Mouse (Mus musculus) limb, embryonic 14.5 days (tissue): ENCODE results near the gene Eif3d. TPM values are rescaled to one million over a fixed set of nuclear protein-coding genes. Genes with fewer than 3 reads are reported as not detected.

Experiments
- ATAC-seq: fragments of 200-750 bp; cut with Nextera tagmentation; 2 replicates; pipeline ENCODE4 v1.8.0; 2017; ENCODE audit warnings: low read depth, moderate number of reproducible peaks, moderate TSS enrichment; ENCODE audit not compliant: low FRiP score
- DNase-seq: peaks from one replicate; pipeline ENCODE4 v3.0.0-alpha.2; 2015; ENCODE audit warnings: low spot score
- H3K27ac ChIP-seq: fragments of 300-500 bp; sonication (generic); replicated peaks from 2 replicates; pipeline ENCODE4 v1.5.1; 2014; ENCODE audit warnings: low read depth, mild to moderate bottlenecking, low read length, moderate library complexity, mixed read lengths
- H3K27me3 ChIP-seq: fragments of 300-500 bp; sonication (generic); 2 replicates; pipeline ENCODE4 v1.6.1; 2014; ENCODE audit warnings: low read length, mixed read lengths; ENCODE audit not compliant: control insufficient read depth, insufficient read depth
- H3K36me3 ChIP-seq: fragments of 300-500 bp; sonication (generic); 2 replicates; pipeline ENCODE4 v1.6.1; 2014; ENCODE audit warnings: mild to moderate bottlenecking, low read length, moderate library complexity, mixed read lengths; ENCODE audit not compliant: control insufficient read depth, insufficient read depth
- H3K4me1 ChIP-seq: fragments of 300-500 bp; sonication (generic); 2 replicates; pipeline ENCODE4 v1.6.1; 2014; ENCODE audit warnings: antibody characterized with exemption, low read length, mixed read lengths; ENCODE audit not compliant: control insufficient read depth, insufficient read depth
- H3K4me2 ChIP-seq: fragments of 300-500 bp; sonication (generic); replicated peaks from 2 replicates; pipeline ENCODE4 v1.6.1; 2014; ENCODE audit warnings: low read depth, mild to moderate bottlenecking, low read length, moderate library complexity; ENCODE audit not compliant: severe bottlenecking
- H3K4me3 ChIP-seq: fragments of 300-500 bp; sonication (generic); replicated peaks from 2 replicates; pipeline ENCODE4 v1.5.1; 2014; ENCODE audit warnings: low read length
- H3K9ac ChIP-seq: fragments of 300-500 bp; sonication (generic); 2 replicates; pipeline ENCODE4 v1.6.1; 2014; ENCODE audit warnings: mild to moderate bottlenecking, low read depth, low read length, moderate library complexity; ENCODE audit not compliant: severe bottlenecking
- H3K9me3 ChIP-seq: fragments of 300-500 bp; sonication (generic); 2 replicates; pipeline ENCODE4 v1.6.1; 2016; ENCODE audit warnings: low read length; ENCODE audit not compliant: control insufficient read depth
- POLR2A ChIP-seq: fragments of 200-500 bp; IDR thresholded peaks from 2 replicates; pipeline ENCODE4 v1.8.0; 2012; ENCODE audit warnings: inconsistent platforms, mild to moderate bottlenecking, moderate library complexity, borderline replicate concordance; ENCODE audit not compliant: insufficient read depth, insufficient read length; ENCODE audit errors: extremely low read depth
- WGBS: fragments of 180-500 bp; shearing (Covaris S2); extraction: QIAGEN DNeasy Blood & Tissue Kit; methylation state at CpG from one replicate; pipeline ENCODE4 v1.1.7; 2014; 5-methylcytosine and 5-hydroxymethylcytosine counted together
- polyA plus RNA-seq, 2 experiments: library from polyadenylated mRNA; depleted of rRNA in 1 of 2; stranded (reverse) in 1 of 2; unstranded in 1 of 2; fragments of >200 nt; fragmentation: Nextera tagmentation in 1 of 2; extraction: Ambion mirVana in 1 of 2; gene quantifications; 2 replicates each; pipeline versions ENCODE4 v1.2.1 to v1.2.3; 2012 to 2014

The Eif3d gene
- polyA plus RNA-seq, 2 experiments, result 188 to 204 TPM

DNA sequence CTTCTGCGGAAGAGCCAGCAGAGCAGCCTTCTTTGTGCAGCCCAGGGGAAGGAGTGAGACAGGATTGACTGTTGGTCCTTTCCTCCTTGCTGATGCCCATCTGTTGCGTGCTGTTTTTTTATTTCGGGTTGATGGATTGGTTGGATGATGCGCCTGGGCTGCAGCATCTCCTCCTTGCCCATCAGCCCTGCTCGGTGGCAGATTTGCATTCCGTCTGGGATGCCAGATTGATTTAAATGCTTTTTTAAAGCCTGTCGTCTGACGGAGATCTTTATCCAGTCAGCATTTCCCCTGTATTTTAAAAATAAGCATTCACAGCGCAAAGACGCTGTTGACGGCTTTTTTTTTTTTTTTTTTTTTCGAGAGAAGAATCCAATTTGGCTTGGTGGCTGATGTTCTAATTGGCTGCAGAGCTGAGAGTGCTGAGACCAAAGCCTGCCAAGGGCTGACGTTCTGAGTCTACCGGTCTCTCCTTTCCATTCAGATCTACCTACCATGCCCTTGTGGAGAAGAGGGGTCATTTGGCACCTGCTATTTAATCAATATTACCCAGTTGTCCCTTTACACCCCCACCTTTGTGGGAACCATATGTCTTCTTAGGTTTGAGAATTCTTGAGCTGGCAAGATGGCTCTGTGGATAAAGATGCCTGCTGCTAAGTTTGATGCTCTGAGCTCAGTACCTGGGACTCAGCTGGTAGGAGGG, 34.8 kb downstream of the Eif3d start:
- no peak overlapping the region for H3K9ac ChIP-seq
- WGBS, result 76% methylated on average over 14 of the region's 14 CpGs
- DNase-seq (no peak), ATAC-seq (no peak)
- no peak for TF ChIP-seq POLR2A
- no peak overlapping the region for H3K4me2 ChIP-seq
- no peak overlapping the region for H3K4me3 ChIP-seq
- H3K9me3 ChIP-seq, result no peaks in the 10 kb centered on the region
- H3K27me3 ChIP-seq, result no peaks in the 10 kb centered on the region
- no peaks in the 10 kb centered on the region for H3K36me3 ChIP-seq
- peaks cover 8% of the 10 kb centered on the region for H3K4me1 ChIP-seq
- no peak overlapping the region for H3K27ac ChIP-seq

DNA sequence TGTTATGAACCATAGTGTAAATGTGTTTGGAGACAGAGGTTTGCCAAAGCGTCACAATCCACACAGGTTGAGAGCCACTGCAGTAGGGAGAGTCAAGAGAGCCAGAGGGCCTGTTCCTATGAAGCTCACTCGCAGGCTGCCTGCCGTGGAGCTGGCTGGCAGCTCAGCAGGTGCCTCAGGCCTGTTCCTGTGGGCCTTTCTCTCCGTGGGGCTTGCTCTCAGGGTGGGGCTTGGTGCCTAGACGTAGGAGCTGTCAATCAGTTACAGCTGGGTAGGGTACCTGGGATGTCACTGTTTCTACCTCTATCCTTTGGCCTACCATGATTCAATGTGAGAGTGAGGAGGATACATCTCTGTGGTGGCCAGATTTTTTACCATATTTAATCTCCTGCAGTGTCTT, 35.6 kb downstream of the Eif3d start:
- H3K9ac ChIP-seq, result no peak overlapping the region
- H3K27me3 ChIP-seq, result no peaks in the 10 kb centered on the region
- no peaks in the 10 kb centered on the region for H3K36me3 ChIP-seq
- WGBS, result 57% methylated on average over 5 of the region's 5 CpGs
- H3K4me2 ChIP-seq, result no peak overlapping the region
- H3K27ac ChIP-seq, result no peak overlapping the region
- no peak overlapping the region for H3K4me3 ChIP-seq
- H3K4me1 ChIP-seq, result peaks cover 8% of the 10 kb centered on the region
- ATAC-seq (no peak), DNase-seq (no peak)
- no peaks in the 10 kb centered on the region for H3K9me3 ChIP-seq
- TF ChIP-seq POLR2A, result no peak

DNA sequence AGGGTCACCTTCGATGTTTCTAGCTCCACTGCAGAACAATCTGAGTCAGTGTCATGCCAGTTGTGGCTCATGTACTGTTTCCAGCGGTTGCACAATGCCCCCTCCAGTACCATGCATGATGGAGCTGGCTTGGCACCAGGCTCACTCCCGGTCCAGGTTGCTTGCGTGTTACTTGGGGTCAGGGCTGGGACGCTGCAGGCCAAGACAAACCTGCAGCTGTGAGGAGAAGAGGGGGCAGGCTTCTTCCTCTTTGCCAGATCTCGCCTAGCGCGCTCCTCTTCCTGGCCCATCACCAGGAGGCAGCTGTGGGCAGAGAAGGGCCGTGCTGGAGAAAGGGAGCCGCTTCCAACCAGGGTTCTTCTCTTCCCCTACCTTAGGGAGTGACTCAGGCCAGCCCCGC, 36.3 kb downstream of the Eif3d start:
- 75% methylated on average over 11 of the region's 11 CpGs for WGBS
- peak overlapping the region; percentile 41; the same call in 1 of the 2 replicates for H3K4me2 ChIP-seq

DNA sequence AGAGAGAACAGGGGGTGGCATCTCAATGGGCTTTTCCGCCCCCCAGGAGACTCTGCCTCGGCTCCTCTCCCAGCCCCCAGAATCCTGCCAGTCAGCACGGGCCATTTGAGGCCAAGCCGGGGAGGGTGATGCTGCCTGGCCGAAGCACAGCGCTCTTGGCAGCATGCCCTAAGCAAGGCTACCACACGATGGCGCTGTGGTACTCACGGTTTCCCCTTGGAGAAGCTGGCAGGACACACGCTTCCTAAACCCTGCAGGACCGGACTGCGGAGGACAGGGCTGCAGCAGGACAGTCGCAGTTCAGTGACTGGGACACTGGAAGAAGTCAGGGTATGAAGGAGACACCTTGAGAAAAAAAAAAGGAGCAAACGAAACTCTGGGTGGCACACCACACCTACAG, 36.8 kb downstream of the Eif3d start:
- Histone ChIP-seq H3K27me3 (no peaks in the 10 kb centered on the region), H3K36me3 (no peaks in the 10 kb centered on the region), H3K4me2 (peak overlapping the region; percentile 41), H3K4me1 (peaks cover 14% of the 10 kb centered on the region), H3K27ac (no peak overlapping the region), H3K4me3 (peak overlapping the region; percentile 16), H3K9me3 (no peaks in the 10 kb centered on the region), H3K9ac (0 out of 2 replicates have a peak overlapping the region, but pooled peaks have one; percentile 7)
- 0% methylated on average over 14 of the region's 14 CpGs for WGBS
- no peak for TF ChIP-seq POLR2A
- DNase-seq (peak; percentile 92), ATAC-seq (peak; percentile 14; the same call in 1 of the 2 replicates)

More for the DNA sequence above, 36.3 kb downstream of the Eif3d start:
- no peaks in the 10 kb centered on the region for H3K9me3 ChIP-seq
- no peak for DNase-seq
- ATAC-seq, result no peak
- no peak for TF ChIP-seq POLR2A
- no peak overlapping the region for H3K4me3 ChIP-seq
- H3K27ac ChIP-seq, result no peak overlapping the region
- no peaks in the 10 kb centered on the region for H3K36me3 ChIP-seq
- H3K4me1 ChIP-seq, result peaks cover 13% of the 10 kb centered on the region
- no peaks in the 10 kb centered on the region for H3K27me3 ChIP-seq
- H3K9ac ChIP-seq, result 0 out of 2 replicates have a peak overlapping the region, but pooled peaks have one; percentile 7

DNA sequence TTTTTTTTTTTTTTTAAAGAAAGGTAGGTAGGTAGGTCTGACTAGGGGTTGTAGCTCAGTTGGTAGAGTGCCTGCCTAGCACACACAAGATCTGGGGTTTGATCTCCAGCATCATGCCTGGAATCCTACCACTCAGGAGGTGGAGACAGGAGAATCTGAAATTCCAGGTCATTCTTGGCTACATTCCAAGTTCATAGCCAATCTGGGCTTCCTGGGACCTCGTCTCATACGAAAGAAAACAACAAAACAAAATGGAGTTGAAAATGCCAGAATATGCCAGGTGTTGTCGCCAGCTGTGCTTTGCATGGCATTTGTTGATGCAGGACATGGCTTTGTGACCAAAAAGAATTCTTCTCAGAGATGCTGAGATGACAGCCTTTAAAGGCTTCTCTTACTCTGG, 37.4 kb downstream of the Eif3d start:
- ATAC-seq (no peak), DNase-seq (no peak)
- peaks cover 14% of the 10 kb centered on the region for H3K4me1 ChIP-seq
- no peak overlapping the region for H3K27ac ChIP-seq
- 76% methylated on average over 3 of the region's 3 CpGs for WGBS
- no peaks in the 10 kb centered on the region for H3K36me3 ChIP-seq
- no peak overlapping the region for H3K4me3 ChIP-seq
- H3K9me3 ChIP-seq, result no peaks in the 10 kb centered on the region
- no peak overlapping the region for H3K9ac ChIP-seq
- TF ChIP-seq POLR2A, result no peak
- H3K4me2 ChIP-seq, result peak overlapping the region; percentile 41
- H3K27me3 ChIP-seq, result no peaks in the 10 kb centered on the region
